Mouse (Mus musculus): ENCODE results near the gene Mpv17l2. TPM values are rescaled to one million over a fixed set of nuclear protein-coding genes. Genes with fewer than 3 reads are reported as not detected.

Mpv17l2 gene
- polyA plus RNA-seq, 1 experiment from 2014 or later = 41.7 TPM

GRCm38 (mm10) chr8:70789046-70789445, 28.3 kb upstream of the Mpv17l2 start:
- peaks cover 49% of the 10 kb centered on the region for H3K4me1 ChIP-seq
- no peak overlapping the region for H3K9ac ChIP-seq
- H3K27me3 ChIP-seq = no peaks in the 10 kb centered on the region
- peaks cover 50% of the 10 kb centered on the region for H3K36me3 ChIP-seq
- H3K4me2 ChIP-seq (replicated peaks) = no peak overlapping the region
- 78% methylated on average over 10 of the region's 10 CpGs for WGBS
- no peak for ATAC-seq (ENCODE audit: insufficient number of reproducible peaks, low FRiP score, low TSS enrichment, low read depth)
- no peaks in the 10 kb centered on the region for H3K9me3 ChIP-seq (replicated peaks)
- H3K4me3 ChIP-seq (replicated peaks) = no peak overlapping the region
- no peak overlapping the region; the same call in 1 of the 2 replicates for H3K27ac ChIP-seq (replicated peaks)

- Histone ChIP-seq H3K4me2 (replicated peaks) (no peak overlapping the region), H3K9ac (no peak overlapping the region), H3K27me3 (no peaks in the 10 kb centered on the region), H3K27ac (replicated peaks) (no peak overlapping the region; the same call in 1 of the 2 replicates), H3K9me3 (replicated peaks) (no peaks in the 10 kb centered on the region), H3K4me3 (replicated peaks) (no peak overlapping the region), H3K4me1 (peaks cover 45% of the 10 kb centered on the region), H3K36me3 (peaks cover 59% of the 10 kb centered on the region)
- WGBS = 32% methylated on average over 30 of the region's 30 CpGs
- ATAC-seq (ENCODE audit: insufficient number of reproducible peaks, low FRiP score, low TSS enrichment, low read depth) = no peak
Observed at GRCm38 (mm10) chr8:70787941-70788667, 27.4 kb upstream of the Mpv17l2 start.

GRCm38 (mm10) chr8:70787051-70787445, 26.3 kb upstream of the Mpv17l2 start:
- H3K36me3 ChIP-seq = peaks cover 64% of the 10 kb centered on the region

GRCm38 (mm10) chr8:70786291-70787050, 25.7 kb upstream of the Mpv17l2 start:
- ATAC-seq (ENCODE audit: insufficient number of reproducible peaks, low FRiP score, low TSS enrichment, low read depth) = no peak
- peaks cover 70% of the 10 kb centered on the region for H3K36me3 ChIP-seq
- H3K27ac ChIP-seq (replicated peaks) = no peak overlapping the region
- H3K4me2 ChIP-seq (replicated peaks) = no peak overlapping the region
- 86% methylated on average over 25 of the region's 25 CpGs for WGBS
- H3K27me3 ChIP-seq = no peaks in the 10 kb centered on the region
- peaks cover 32% of the 10 kb centered on the region for H3K4me1 ChIP-seq
- no peak overlapping the region for H3K4me3 ChIP-seq (replicated peaks)
- no peak overlapping the region for H3K9ac ChIP-seq
- no peaks in the 10 kb centered on the region for H3K9me3 ChIP-seq (replicated peaks)

More at GRCm38 (mm10) chr8:70787051-70787445, 26.3 kb upstream of the Mpv17l2 start:
- Histone ChIP-seq H3K9ac (no peak overlapping the region), H3K27ac (replicated peaks) (no peak overlapping the region), H3K4me1 (peaks cover 38% of the 10 kb centered on the region), H3K27me3 (no peaks in the 10 kb centered on the region), H3K4me3 (replicated peaks) (no peak overlapping the region), H3K9me3 (replicated peaks) (no peaks in the 10 kb centered on the region), H3K4me2 (replicated peaks) (no peak overlapping the region)
- no peak for ATAC-seq (ENCODE audit: insufficient number of reproducible peaks, low FRiP score, low TSS enrichment, low read depth)
- 82% methylated on average over 3 of the region's 3 CpGs for WGBS

- Histone ChIP-seq H3K36me3 (peaks cover 62% of the 10 kb centered on the region), H3K4me2 (replicated peaks) (no peak overlapping the region), H3K4me3 (replicated peaks) (no peak overlapping the region), H3K9me3 (replicated peaks) (no peaks in the 10 kb centered on the region), H3K4me1 (peaks cover 21% of the 10 kb centered on the region), H3K27ac (replicated peaks) (no peak overlapping the region; the same call in 1 of the 2 replicates), H3K27me3 (no peaks in the 10 kb centered on the region), H3K9ac (no peak overlapping the region)
- ATAC-seq (ENCODE audit: insufficient number of reproducible peaks, low FRiP score, low TSS enrichment, low read depth) = no peak
- WGBS = 67% methylated on average over 11 of the region's 11 CpGs
Observed at GRCm38 (mm10) chr8:70780093-70780492, 19.3 kb upstream of the Mpv17l2 start.

GRCm38 (mm10) chr8:70776496-70777444, 16.0 kb upstream of the Mpv17l2 start, which contains the start of gene Pik3r2:
TSS of gene Pik3r2 (minus strand) at chr8:70776713.
- WGBS = under 1% methylated on average over 93 of the region's 94 CpGs
- Histone ChIP-seq H3K4me2 (replicated peaks) (peak within 1 kb of the TSS; percentile 85), H3K36me3 (peaks cover 47% of the 10 kb centered on the region), H3K4me3 (replicated peaks) (peak within 1 kb of the TSS; percentile 88), H3K4me1 (peaks cover 50% of the 10 kb centered on the region), H3K9me3 (replicated peaks) (no peaks in the 10 kb centered on the region), H3K27ac (replicated peaks) (peak within 1 kb of the TSS; percentile 99), H3K27me3 (no peaks in the 10 kb centered on the region), H3K9ac (peak within 1 kb of the TSS; percentile 99)
- peak; percentile 92 for ATAC-seq (ENCODE audit: insufficient number of reproducible peaks, low FRiP score, low TSS enrichment, low read depth)

- H3K9ac ChIP-seq = peak overlapping the region; percentile 99
- peak overlapping the region; percentile 88 for H3K4me3 ChIP-seq (replicated peaks)
- H3K27me3 ChIP-seq = no peaks in the 10 kb centered on the region
- H3K27ac ChIP-seq (replicated peaks) = peak overlapping the region; percentile 78
- peaks cover 47% of the 10 kb centered on the region for H3K36me3 ChIP-seq
- WGBS = under 1% methylated on average over 34 of the region's 34 CpGs
- H3K4me2 ChIP-seq (replicated peaks) = peak overlapping the region; percentile 85
- peak; percentile 3 for ATAC-seq (ENCODE audit: insufficient number of reproducible peaks, low FRiP score, low TSS enrichment, low read depth)
- H3K4me1 ChIP-seq = peaks cover 50% of the 10 kb centered on the region
- no peaks in the 10 kb centered on the region for H3K9me3 ChIP-seq (replicated peaks)
Observed at GRCm38 (mm10) chr8:70775851-70776495, 15.2 kb upstream of the Mpv17l2 start.

GRCm38 (mm10) chr8:70775227-70775626, 14.5 kb upstream of the Mpv17l2 start:
- Histone ChIP-seq H3K27ac (replicated peaks) (no peak overlapping the region), H3K4me3 (replicated peaks) (peak overlapping the region; percentile 88), H3K36me3 (peaks cover 46% of the 10 kb centered on the region), H3K4me2 (replicated peaks) (peak overlapping the region; percentile 85), H3K9ac (peak overlapping the region; percentile 99), H3K4me1 (peaks cover 50% of the 10 kb centered on the region), H3K9me3 (replicated peaks) (no peaks in the 10 kb centered on the region), H3K27me3 (no peaks in the 10 kb centered on the region)
- no peak for ATAC-seq (ENCODE audit: insufficient number of reproducible peaks, low FRiP score, low TSS enrichment, low read depth)
- WGBS = 90% methylated on average over 5 of the region's 5 CpGs

- Histone ChIP-seq H3K9ac (no peak overlapping the region), H3K27ac (replicated peaks) (peak overlapping the region; percentile 69; the same call in 1 of the 2 replicates), H3K27me3 (no peaks in the 10 kb centered on the region), H3K4me2 (replicated peaks) (peak overlapping the region; percentile 85; the same call in 1 of the 2 replicates), H3K4me3 (replicated peaks) (peak overlapping the region; percentile 88; the same call in 1 of the 2 replicates), H3K4me1 (peaks cover 53% of the 10 kb centered on the region), H3K36me3 (peaks cover 41% of the 10 kb centered on the region), H3K9me3 (replicated peaks) (no peaks in the 10 kb centered on the region)
- 93% methylated on average over 18 of the region's 18 CpGs for WGBS
- no peak for ATAC-seq (ENCODE audit: insufficient number of reproducible peaks, low FRiP score, low TSS enrichment, low read depth)
Observed at GRCm38 (mm10) chr8:70774740-70775139, 14.0 kb upstream of the Mpv17l2 start.

GRCm38 (mm10) chr8:70773833-70774232, 13.1 kb upstream of the Mpv17l2 start:
- 0 out of 2 replicates have a peak overlapping the region, but pooled peaks have one; percentile 5 for H3K9ac ChIP-seq
- peak overlapping the region; percentile 2; the same call in 1 of the 2 replicates for H3K4me3 ChIP-seq (replicated peaks)
- no peaks in the 10 kb centered on the region for H3K9me3 ChIP-seq (replicated peaks)
- 35% methylated on average over 9 of the region's 9 CpGs for WGBS
- H3K4me2 ChIP-seq (replicated peaks) = peak overlapping the region; percentile 38
- H3K36me3 ChIP-seq = peaks cover 38% of the 10 kb centered on the region
- no peaks in the 10 kb centered on the region for H3K27me3 ChIP-seq
- peak; percentile 20; the same call in 1 of the 2 replicates for ATAC-seq (ENCODE audit: insufficient number of reproducible peaks, low FRiP score, low TSS enrichment, low read depth)
- peaks cover 56% of the 10 kb centered on the region for H3K4me1 ChIP-seq
- H3K27ac ChIP-seq (replicated peaks) = peak overlapping the region; percentile 69

Measured in embryonic facial prominence, embryonic 15.5 days (tissue).